Mouse (Mus musculus): ENCODE results near the gene Tagln2.

DNA sequence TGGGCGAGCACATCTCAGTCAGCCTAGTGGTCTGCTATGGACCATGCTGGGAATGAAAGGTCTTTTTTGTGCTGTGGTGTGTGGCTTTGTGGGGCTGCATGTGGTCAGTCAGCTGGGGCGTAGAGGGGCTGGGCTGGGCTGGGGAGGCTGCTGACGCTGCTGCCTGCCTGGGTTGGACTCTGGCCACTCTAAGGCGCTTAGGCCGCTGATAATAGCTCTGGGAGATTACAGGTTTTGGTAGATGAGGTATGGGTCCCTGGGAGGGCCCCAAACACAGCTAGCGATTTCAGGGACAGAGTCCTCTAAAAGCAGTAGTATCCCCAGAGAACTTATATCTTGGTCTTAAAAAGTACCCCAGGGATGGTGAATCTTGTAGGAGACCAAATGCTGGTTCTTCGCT lies 11.0 kb upstream of the Tagln2 start:
- TF ChIP-seq E2F4 (IDR thresholded peaks at IDR 0.05; ENCODE audit: borderline replicate concordance, low read depth, low read length) (no peak), UBTF (IDR thresholded peaks at IDR 0.05; ENCODE audit: borderline replicate concordance, insufficient read depth, low read depth, low read length) (no peak), NRF1 (IDR thresholded peaks at IDR 0.05; ENCODE audit: insufficient read depth, low read depth, low read length, poor library complexity, severe bottlenecking) (no peak), CTCF (IDR thresholded peaks at IDR 0.05 in 2 of 3, conservative IDR thresholded peaks at IDR 0.05 in 1 of 3; ENCODE audit: control insufficient read depth in 1 of 3, insufficient read depth in 1 of 3, low read depth in 2 of 3, low read length in 3 of 3, poor library complexity in 1 of 3, severe bottlenecking in 1 of 3) (no peak), POLR2A (IDR thresholded peaks at IDR 0.05; ENCODE audit: control insufficient read depth in 1 of 2, insufficient read depth in 1 of 2, low read depth in 1 of 2, low read length in 2 of 2, poor library complexity in 1 of 2) (no peak), TAL1 (IDR thresholded peaks at IDR 0.05; ENCODE audit: low read length) (no peak)

Data from MEL (cell line).